Mouse (Mus musculus) liver, embryonic 11.5 days (tissue): Measurements from ENCODE around the gene Hbb-bh2. TPM values are rescaled to one million over a fixed set of nuclear protein-coding genes. Genes with fewer than 3 reads are reported as not detected.
"Not testable (repeated sequence)": the region's sequence is repeated elsewhere in the genome, so short reads cannot be mapped to it uniquely, and the experiment has no call there.

ENCODE experiments used
- ATAC-seq: fragments of 200-750 bp; cut with Nextera tagmentation; replicated peaks from 2 replicates; pipeline ENCODE4 v1.8.0; 2017; ENCODE audit warnings: moderate number of reproducible peaks, mild to moderate bottlenecking, moderate TSS enrichment, moderate library complexity; ENCODE audit not compliant: low FRiP score
- DNase-seq: peaks from one replicate; pipeline ENCODE4 v3.0.0-alpha.2; 2017; ENCODE audit warnings: low spot score
- H3K27ac ChIP-seq: fragments of 300-500 bp; sonication (generic); 2 replicates; pipeline ENCODE4 v1.5.1; 2014; ENCODE audit warnings: mild to moderate bottlenecking, low read depth, low read length, control low read depth
- H3K27me3 ChIP-seq: fragments of 300-500 bp; sonication (generic); replicated peaks from 2 replicates; pipeline ENCODE4 v1.6.1; 2014; ENCODE audit warnings: low read length, mixed read lengths; ENCODE audit not compliant: control insufficient read depth, insufficient read depth
- H3K36me3 ChIP-seq: fragments of 300-500 bp; sonication (generic); 2 replicates; pipeline ENCODE4 v1.6.1; 2014; ENCODE audit warnings: mild to moderate bottlenecking, low read length, moderate library complexity, mixed read lengths; ENCODE audit not compliant: control insufficient read depth, insufficient read depth
- H3K4me1 ChIP-seq: fragments of 300-500 bp; sonication (generic); replicated peaks from 2 replicates; pipeline ENCODE4 v1.6.1; 2014; ENCODE audit warnings: low read length, mixed read lengths; ENCODE audit not compliant: control insufficient read depth, insufficient read depth
- H3K4me2 ChIP-seq: fragments of 300-500 bp; sonication (generic); 2 replicates; pipeline ENCODE4 v1.6.1; 2014; ENCODE audit warnings: mild to moderate bottlenecking, control low read depth, moderate library complexity
- H3K4me3 ChIP-seq: fragments of 300-500 bp; sonication (generic); 2 replicates; pipeline ENCODE4 v1.5.1; 2014; ENCODE audit warnings: low read depth, low read length, control low read depth
- H3K9ac ChIP-seq: fragments of 300-500 bp; sonication (generic); 2 replicates; pipeline ENCODE4 v1.6.1; 2014; ENCODE audit warnings: low read depth, low read length, control low read depth
- H3K9me3 ChIP-seq: fragments of 300-500 bp; sonication (generic); 2 replicates; pipeline ENCODE4 v1.6.1; 2016; ENCODE audit warnings: low read length, inconsistent platforms, mixed read lengths; ENCODE audit not compliant: control insufficient read depth
- WGBS: fragments of 180-500 bp; shearing (Covaris S2); extraction: QIAGEN DNeasy Blood & Tissue Kit; methylation state at CpG from one replicate; pipeline ENCODE4 v1.1.7; 2014; 5-methylcytosine and 5-hydroxymethylcytosine counted together
- polyA plus RNA-seq: library from polyadenylated mRNA; unstranded; fragments of >200 nt; fragmentation: Nextera tagmentation; extraction: Ambion mirVana; gene quantifications from 2 replicates; pipeline ENCODE4 v1.2.1, GENCODE M21; 2014

The Hbb-bh2 gene
- polyA plus RNA-seq, 1 experiment from 2014 or later: not detected

- DNase-seq: no peak
- Histone ChIP-seq H3K27ac (peak overlapping the region; percentile 95), H3K4me3 (no peak overlapping the region), H3K4me1 (peaks cover 31% of the 10 kb centered on the region), H3K4me2 (peak overlapping the region; percentile 54), H3K9ac (peak overlapping the region; percentile 61), H3K36me3 (no peaks in the 10 kb centered on the region), H3K27me3 (no peaks in the 10 kb centered on the region), H3K9me3 (no peaks in the 10 kb centered on the region)
- peak; percentile 95 for ATAC-seq
- WGBS: 23% methylated on average over 2 of the region's 2 CpGs
These were observed 18.8 kb upstream of the Hbb-bh2 start for GRCm38 (mm10) chr7:103859076-103859475.

GRCm38 (mm10) chr7:103854669-103855068 lies 14.3 kb upstream of the Hbb-bh2 start:
- Histone ChIP-seq H3K27me3 (no peaks in the 10 kb centered on the region), H3K9me3 (no peaks in the 10 kb centered on the region), H3K36me3 (no peaks in the 10 kb centered on the region), H3K4me3 (no peak overlapping the region), H3K4me2 (no peak overlapping the region), H3K27ac (peak overlapping the region; percentile 25), H3K9ac (no peak overlapping the region), H3K4me1 (peaks cover 12% of the 10 kb centered on the region)
- WGBS: 75% methylated on average over 1 of the region's 1 CpGs
- DNase-seq (no peak), ATAC-seq (no peak)

GRCm38 (mm10) chr7:103853090-103853489 lies 12.8 kb upstream of the Hbb-bh2 start, which contains the start of gene Hbb-y:
Gene Hbb-y, minus strand, starts transcription at chr7:103853216.
- Histone ChIP-seq H3K9me3 (no peaks in the 10 kb centered on the region), H3K4me2 (no peak within 1 kb of the TSS), H3K36me3 (no peaks in the 10 kb centered on the region), H3K27me3 (no peaks in the 10 kb centered on the region), H3K4me1 (peaks cover 10% of the 10 kb centered on the region), H3K27ac (peak within 1 kb of the TSS; percentile 9), H3K9ac (no peak within 1 kb of the TSS), H3K4me3 (no peak within 1 kb of the TSS)
- DNase-seq (no peak), ATAC-seq (peak; percentile 44)
- 62% methylated on average over 2 of the region's 2 CpGs for WGBS

GRCm38 (mm10) chr7:103844525-103845325 lies 4.4 kb upstream of the Hbb-bh2 start:
- Histone ChIP-seq H3K9me3 (no peaks in the 10 kb centered on the region), H3K27ac (peak overlapping the region; percentile 3), H3K4me2 (peak overlapping the region; percentile 2; the same call in 1 of the 2 replicates), H3K9ac (no peak overlapping the region), H3K4me3 (no peak overlapping the region), H3K4me1 (peaks cover 16% of the 10 kb centered on the region), H3K27me3 (no peaks in the 10 kb centered on the region), H3K36me3 (no peaks in the 10 kb centered on the region)
- ATAC-seq (peak; percentile 71), DNase-seq (no peak)
- WGBS: 50% methylated on average over 1 of the region's 2 CpGs

- H3K9me3 ChIP-seq: no peaks in the 10 kb centered on the region
- peak within 1 kb of the TSS; percentile 63 for H3K27ac ChIP-seq
- 45% methylated on average over 2 of the region's 2 CpGs for WGBS
- peak within 1 kb of the TSS; percentile 5; the same call in 1 of the 2 replicates for H3K4me2 ChIP-seq
- no peaks in the 10 kb centered on the region for H3K36me3 ChIP-seq
- DNase-seq: no peak
- peak; percentile 48 for ATAC-seq
- peak within 1 kb of the TSS; percentile 24; the same call in 1 of the 2 replicates for H3K4me3 ChIP-seq
- peaks cover 16% of the 10 kb centered on the region for H3K4me1 ChIP-seq
- H3K9ac ChIP-seq: 0 out of 2 replicates have a peak within 1 kb of the TSS, but pooled peaks have one; percentile 22
- no peaks in the 10 kb centered on the region for H3K27me3 ChIP-seq
These were observed 2.7 kb upstream of the Hbb-bh2 start, which contains the start of gene Hbb-bh1 for GRCm38 (mm10) chr7:103843034-103843433. Gene Hbb-bh1, minus strand, starts transcription at chr7:103843164.

- Histone ChIP-seq H3K4me1 (peaks cover 10% of the 10 kb centered on the region), H3K4me2 (peak within 1 kb of the TSS; percentile 14; the same call in 1 of the 2 replicates), H3K9ac (peak within 1 kb of the TSS; percentile 42; the same call in 1 of the 2 replicates), H3K9me3 (no peaks in the 10 kb centered on the region), H3K27ac (peak within 1 kb of the TSS; percentile 61), H3K4me3 (no peak within 1 kb of the TSS), H3K27me3 (no peaks in the 10 kb centered on the region), H3K36me3 (no peaks in the 10 kb centered on the region)
- ATAC-seq (peak; percentile 91), DNase-seq (no peak)
- 74% methylated on average over 4 of the region's 4 CpGs for WGBS
These were observed 12.5 kb downstream of the Hbb-bh2 start, which contains the start of gene Hbb-bs for GRCm38 (mm10) chr7:103827808-103828207. Gene Hbb-bs, minus strand, starts transcription at chr7:103828096.

GRCm38 (mm10) chr7:103827139-103827538 lies 13.2 kb downstream of the Hbb-bh2 start:
- no CpG with 5 or more reads among the region's 2 CpGs for WGBS
- not testable (repeated sequence) for H3K27me3 ChIP-seq, H3K4me1 ChIP-seq, H3K9me3 ChIP-seq, H3K4me2 ChIP-seq, H3K4me3 ChIP-seq, H3K27ac ChIP-seq, H3K36me3 ChIP-seq, DNase-seq, H3K9ac ChIP-seq
- ATAC-seq: peak; percentile 0; the same call in 1 of the 2 replicates

GRCm38 (mm10) chr7:103826255-103826887 lies 13.9 kb downstream of the Hbb-bh2 start:
- WGBS: 69% methylated on average over 3 of the region's 3 CpGs
- ATAC-seq: peak; percentile 52
- Histone ChIP-seq H3K36me3 (no peaks in the 10 kb centered on the region), H3K4me3 (peak overlapping the region; percentile 26), H3K4me1 (peaks cover 10% of the 10 kb centered on the region), H3K9ac (no peak overlapping the region), H3K9me3 (no peaks in the 10 kb centered on the region), H3K27me3 (no peaks in the 10 kb centered on the region), H3K4me2 (peak overlapping the region; percentile 33), H3K27ac (peak overlapping the region; percentile 75)
- no peak for DNase-seq
